Mouse (Mus musculus): ENCODE data around the gene Aldh9a1. TPM values are rescaled to one million over a fixed set of nuclear protein-coding genes. Genes with fewer than 3 reads are reported as not detected.

Aldh9a1 gene
- total and polyA plus RNA-seq, 3 experiments = 18.4 to 31.5 (median 20.4) TPM

GRCm38 (mm10) chr1:167383178-167383577, 33.4 kb downstream of the Aldh9a1 start:
- Histone ChIP-seq H3K4me3 (no peak overlapping the region), H3K27me3 (ENCODE audit: control insufficient read depth, insufficient read depth, low read length) (no peaks in the 10 kb centered on the region), H3K4me1 (ENCODE audit: control insufficient read depth, insufficient read depth, low read length) (peaks cover 14% of the 10 kb centered on the region), H3K27ac (no peak overlapping the region), H3K36me3 (ENCODE audit: control insufficient read depth, insufficient read depth, low read length) (peaks cover 5% of the 10 kb centered on the region), H3K9ac (ENCODE audit: low read depth, low read length) (no peak overlapping the region), H3K79me2 (replicated peaks; ENCODE audit: control insufficient read depth, insufficient read depth, low read length) (no peaks in the 10 kb centered on the region)
- no peak for DNase-seq
- intact Hi-C loops (cut with DNase I) = no loop called here
- 90% methylated on average over 5 of the region's 5 CpGs for WGBS
- TF ChIP-seq POLR2A (IDR thresholded peaks at IDR 0.05; ENCODE audit: insufficient read depth, low read depth, low read length) = no peak
- no peak for TF ChIP-seq EP300 (IDR thresholded peaks at IDR 0.05; ENCODE audit: insufficient read depth, low read depth, low read length)
- no peak for TF ChIP-seq CTCF (IDR thresholded peaks at IDR 0.05)

GRCm38 (mm10) chr1:167384156-167384555, 34.4 kb downstream of the Aldh9a1 start:
- no peak overlapping the region for H3K27ac ChIP-seq

GRCm38 (mm10) chr1:167385211-167385610, 35.4 kb downstream of the Aldh9a1 start:
- no peaks in the 10 kb centered on the region for H3K79me2 ChIP-seq (replicated peaks; ENCODE audit: control insufficient read depth, insufficient read depth, low read length)
- H3K4me3 ChIP-seq = no peak overlapping the region
- H3K9ac ChIP-seq (ENCODE audit: low read depth, low read length) = no peak overlapping the region
- no peak overlapping the region for H3K27ac ChIP-seq
- H3K4me1 ChIP-seq (ENCODE audit: control insufficient read depth, insufficient read depth, low read length) = peaks cover 11% of the 10 kb centered on the region
- intact Hi-C loops (cut with DNase I) = no loop called here
- H3K36me3 ChIP-seq (ENCODE audit: control insufficient read depth, insufficient read depth, low read length) = peaks cover 5% of the 10 kb centered on the region
- TF ChIP-seq POLR2A (IDR thresholded peaks at IDR 0.05; ENCODE audit: insufficient read depth, low read depth, low read length) (no peak), CTCF (IDR thresholded peaks at IDR 0.05) (no peak), EP300 (IDR thresholded peaks at IDR 0.05; ENCODE audit: insufficient read depth, low read depth, low read length) (no peak)
- 87% methylated on average over 2 of the region's 2 CpGs for WGBS
- no peaks in the 10 kb centered on the region for H3K27me3 ChIP-seq (ENCODE audit: control insufficient read depth, insufficient read depth, low read length)
- no peak for DNase-seq

More at GRCm38 (mm10) chr1:167384156-167384555, 34.4 kb downstream of the Aldh9a1 start:
- DNase-seq = no peak
- WGBS = 43% methylated on average over 3 of the region's 3 CpGs
- no peaks in the 10 kb centered on the region for H3K27me3 ChIP-seq (ENCODE audit: control insufficient read depth, insufficient read depth, low read length)
- peaks cover 5% of the 10 kb centered on the region for H3K36me3 ChIP-seq (ENCODE audit: control insufficient read depth, insufficient read depth, low read length)
- no peak overlapping the region for H3K9ac ChIP-seq (ENCODE audit: low read depth, low read length)
- TF ChIP-seq POLR2A (IDR thresholded peaks at IDR 0.05; ENCODE audit: insufficient read depth, low read depth, low read length) = no peak
- TF ChIP-seq CTCF (IDR thresholded peaks at IDR 0.05) = no peak
- TF ChIP-seq EP300 (IDR thresholded peaks at IDR 0.05; ENCODE audit: insufficient read depth, low read depth, low read length) = no peak
- peaks cover 13% of the 10 kb centered on the region for H3K4me1 ChIP-seq (ENCODE audit: control insufficient read depth, insufficient read depth, low read length)
- no peaks in the 10 kb centered on the region for H3K79me2 ChIP-seq (replicated peaks; ENCODE audit: control insufficient read depth, insufficient read depth, low read length)
- intact Hi-C loops (cut with DNase I) = no loop called here
- H3K4me3 ChIP-seq = no peak overlapping the region

GRCm38 (mm10) chr1:167385636-167386035, 35.8 kb downstream of the Aldh9a1 start:
- peaks cover 11% of the 10 kb centered on the region for H3K4me1 ChIP-seq (ENCODE audit: control insufficient read depth, insufficient read depth, low read length)
- TF ChIP-seq POLR2A (IDR thresholded peaks at IDR 0.05; ENCODE audit: insufficient read depth, low read depth, low read length) (no peak), CTCF (IDR thresholded peaks at IDR 0.05) (no peak), EP300 (IDR thresholded peaks at IDR 0.05; ENCODE audit: insufficient read depth, low read depth, low read length) (no peak)
- 67% methylated on average over 5 of the region's 5 CpGs for WGBS
- intact Hi-C loops (cut with DNase I) = no loop called here
- H3K27ac ChIP-seq = no peak overlapping the region
- H3K27me3 ChIP-seq (ENCODE audit: control insufficient read depth, insufficient read depth, low read length) = no peaks in the 10 kb centered on the region
- no peak overlapping the region for H3K4me3 ChIP-seq
- DNase-seq = no peak
- no peak overlapping the region for H3K9ac ChIP-seq (ENCODE audit: low read depth, low read length)
- H3K79me2 ChIP-seq (replicated peaks; ENCODE audit: control insufficient read depth, insufficient read depth, low read length) = no peaks in the 10 kb centered on the region
- H3K36me3 ChIP-seq (ENCODE audit: control insufficient read depth, insufficient read depth, low read length) = peaks cover 5% of the 10 kb centered on the region

- H3K27me3 ChIP-seq (ENCODE audit: control insufficient read depth, insufficient read depth, low read length) = no peaks in the 10 kb centered on the region
- TF ChIP-seq CTCF (IDR thresholded peaks at IDR 0.05) (no peak), POLR2A (IDR thresholded peaks at IDR 0.05; ENCODE audit: insufficient read depth, low read depth, low read length) (no peak), EP300 (IDR thresholded peaks at IDR 0.05; ENCODE audit: insufficient read depth, low read depth, low read length) (no peak)
- no peaks in the 10 kb centered on the region for H3K79me2 ChIP-seq (replicated peaks; ENCODE audit: control insufficient read depth, insufficient read depth, low read length)
- H3K36me3 ChIP-seq (ENCODE audit: control insufficient read depth, insufficient read depth, low read length) = peaks cover 5% of the 10 kb centered on the region
- peaks cover 11% of the 10 kb centered on the region for H3K4me1 ChIP-seq (ENCODE audit: control insufficient read depth, insufficient read depth, low read length)
- no peak overlapping the region for H3K27ac ChIP-seq
- DNase-seq = no peak
- no peak overlapping the region for H3K4me3 ChIP-seq
- WGBS = 75% methylated on average over 2 of the region's 2 CpGs
- intact Hi-C loops (cut with DNase I) = no loop called here
- no peak overlapping the region for H3K9ac ChIP-seq (ENCODE audit: low read depth, low read length)
Measured at GRCm38 (mm10) chr1:167386466-167386865, 36.7 kb downstream of the Aldh9a1 start.

- Histone ChIP-seq H3K27ac (peak overlapping the region; percentile 41), H3K4me3 (no peak overlapping the region), H3K79me2 (replicated peaks; ENCODE audit: control insufficient read depth, insufficient read depth, low read length) (no peaks in the 10 kb centered on the region), H3K27me3 (ENCODE audit: control insufficient read depth, insufficient read depth, low read length) (no peaks in the 10 kb centered on the region), H3K36me3 (ENCODE audit: control insufficient read depth, insufficient read depth, low read length) (peaks cover 5% of the 10 kb centered on the region), H3K9ac (ENCODE audit: low read depth, low read length) (no peak overlapping the region), H3K4me1 (ENCODE audit: control insufficient read depth, insufficient read depth, low read length) (peaks cover 5% of the 10 kb centered on the region; the same call in 1 of the 2 replicates)
- DNase-seq = peak in 1 of 2 experiments; percentile 11
- TF ChIP-seq EP300 (IDR thresholded peaks at IDR 0.05; ENCODE audit: insufficient read depth, low read depth, low read length) (no peak), POLR2A (IDR thresholded peaks at IDR 0.05; ENCODE audit: insufficient read depth, low read depth, low read length) (no peak), CTCF (IDR thresholded peaks at IDR 0.05) (no peak)
- 33% methylated on average over 2 of the region's 2 CpGs for WGBS
- intact Hi-C loops (cut with DNase I) = no loop called here
Measured at GRCm38 (mm10) chr1:167387310-167387709, 37.5 kb downstream of the Aldh9a1 start.
